Mouse (Mus musculus): Measurements from ENCODE around the gene Nrarp.

The Nrarp gene

DNA sequence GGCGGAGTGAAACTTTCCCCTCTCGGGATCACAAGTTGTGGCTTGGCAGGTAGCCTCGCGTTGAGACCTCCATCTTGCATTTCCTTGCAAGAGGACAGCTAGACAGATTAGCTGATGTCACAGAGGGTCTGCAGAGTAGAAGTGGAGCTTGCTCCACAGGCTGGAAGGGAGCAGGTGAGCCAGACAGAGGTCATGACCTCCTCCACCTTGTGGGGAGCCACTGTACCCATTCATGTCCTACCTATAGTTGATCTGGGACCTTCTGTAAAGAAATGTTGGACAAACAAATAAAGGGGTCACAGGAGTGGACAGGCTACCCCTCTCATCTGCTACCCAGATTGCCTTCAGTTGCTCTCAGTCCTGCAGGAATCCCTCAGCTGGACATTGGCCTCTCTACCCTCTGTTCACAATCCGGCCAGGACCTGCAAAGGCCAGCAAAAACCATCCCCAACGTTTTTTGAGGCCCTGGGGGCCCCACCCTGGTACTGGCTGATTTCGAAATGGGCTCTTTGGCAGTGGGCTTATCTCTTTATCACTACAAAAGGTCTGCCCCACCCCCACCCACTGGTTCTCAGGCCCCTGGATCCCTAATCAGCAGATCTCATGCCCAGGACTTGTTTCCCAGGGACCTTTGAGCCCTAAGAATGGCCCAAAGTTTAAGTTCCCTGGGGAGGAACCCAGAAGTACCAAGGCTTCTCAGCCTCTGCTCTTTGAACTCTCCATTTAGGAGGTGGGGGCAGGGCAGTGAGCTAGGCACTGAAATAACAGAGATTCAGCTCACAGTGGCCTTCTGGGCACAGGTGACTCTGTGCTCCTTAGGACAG, 5.5 kb upstream of the Nrarp start:
- no peak for DNase-seq (ENCODE audit: low read depth, low spot score)

DNA sequence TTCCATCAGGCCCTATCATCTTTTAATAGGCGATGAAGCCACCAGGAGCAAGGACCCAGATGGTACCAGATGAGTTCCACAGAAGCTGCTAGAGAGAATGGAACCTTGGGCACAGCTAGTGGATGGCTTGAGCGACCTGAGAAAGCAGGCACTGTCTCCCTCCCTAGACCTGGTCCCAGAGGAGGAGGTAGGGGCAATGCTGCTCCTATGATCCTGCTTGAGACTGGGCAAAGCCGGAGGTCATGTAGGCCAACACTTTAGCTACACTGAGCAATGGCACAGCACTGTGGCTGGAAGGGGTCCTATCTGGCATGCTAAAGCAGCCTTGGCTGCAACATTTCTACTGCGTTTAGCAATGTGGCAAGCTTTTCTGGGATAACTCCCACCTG, 4.9 kb upstream of the Nrarp start:
- DNase-seq (ENCODE audit: low read depth, low spot score), result no peak

DNA sequence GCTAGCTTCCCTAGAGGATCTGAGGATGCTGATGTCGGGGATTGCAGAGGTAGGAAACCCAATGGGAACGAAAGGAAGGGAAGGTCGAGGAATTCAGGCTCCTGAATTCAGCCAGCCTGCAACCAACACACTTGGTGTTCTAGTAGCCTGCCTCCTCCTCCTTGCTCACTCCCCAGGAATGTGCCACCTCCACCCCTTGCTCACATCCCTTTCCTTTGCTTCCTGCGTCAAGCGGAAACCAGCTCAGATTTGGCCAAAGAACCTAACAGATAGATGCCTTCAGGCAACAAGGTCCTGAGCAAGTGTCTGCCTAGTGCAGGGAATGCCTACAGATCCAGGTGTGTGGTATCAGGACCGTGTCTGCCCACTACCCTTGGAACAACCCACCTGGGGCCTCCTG, 4.0 kb upstream of the Nrarp start:
- DNase-seq (ENCODE audit: low read depth, low spot score), result no peak

DNA sequence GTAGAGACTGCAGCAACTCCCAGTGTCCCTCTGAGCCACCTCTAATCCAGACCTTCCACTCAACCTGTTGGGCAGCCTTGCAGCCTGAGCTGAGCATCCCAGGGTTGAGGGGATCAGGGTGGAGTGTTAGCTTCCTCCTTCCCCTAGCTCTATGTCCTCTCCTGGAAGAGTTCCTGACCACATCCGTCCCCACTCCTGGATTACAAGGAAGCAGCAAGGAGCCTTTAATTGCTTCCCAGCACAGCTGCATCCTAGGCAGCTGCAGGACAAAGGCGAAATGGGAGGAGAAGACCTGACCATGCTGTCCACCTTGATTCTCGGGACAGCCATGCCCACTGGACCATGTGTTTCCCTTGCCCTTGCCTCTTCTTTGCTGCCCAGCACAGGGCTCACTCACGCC, 3.5 kb upstream of the Nrarp start:
- DNase-seq (ENCODE audit: low read depth, low spot score), result no peak

DNA sequence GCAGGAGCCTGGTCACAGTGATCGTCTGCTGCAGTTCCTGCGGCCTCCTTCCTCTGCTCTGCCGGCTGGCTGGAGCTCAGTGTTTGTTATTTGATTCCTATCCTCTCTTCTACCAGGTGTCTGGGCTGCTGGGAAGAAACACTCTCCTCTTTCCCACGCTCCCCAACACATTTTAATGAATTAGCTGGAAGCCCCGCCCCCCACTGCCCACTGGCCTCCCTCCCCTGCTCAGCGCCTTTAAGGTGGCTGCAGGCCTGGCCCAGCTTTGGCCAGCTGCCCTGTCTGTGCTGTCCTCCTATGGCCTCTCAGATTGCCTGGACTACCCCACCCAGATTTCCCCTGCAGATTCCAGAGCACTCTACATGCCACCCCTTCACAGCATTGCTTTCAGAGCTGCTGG, 2.9 kb upstream of the Nrarp start:
- DNase-seq (ENCODE audit: low read depth, low spot score), result no peak

DNA sequence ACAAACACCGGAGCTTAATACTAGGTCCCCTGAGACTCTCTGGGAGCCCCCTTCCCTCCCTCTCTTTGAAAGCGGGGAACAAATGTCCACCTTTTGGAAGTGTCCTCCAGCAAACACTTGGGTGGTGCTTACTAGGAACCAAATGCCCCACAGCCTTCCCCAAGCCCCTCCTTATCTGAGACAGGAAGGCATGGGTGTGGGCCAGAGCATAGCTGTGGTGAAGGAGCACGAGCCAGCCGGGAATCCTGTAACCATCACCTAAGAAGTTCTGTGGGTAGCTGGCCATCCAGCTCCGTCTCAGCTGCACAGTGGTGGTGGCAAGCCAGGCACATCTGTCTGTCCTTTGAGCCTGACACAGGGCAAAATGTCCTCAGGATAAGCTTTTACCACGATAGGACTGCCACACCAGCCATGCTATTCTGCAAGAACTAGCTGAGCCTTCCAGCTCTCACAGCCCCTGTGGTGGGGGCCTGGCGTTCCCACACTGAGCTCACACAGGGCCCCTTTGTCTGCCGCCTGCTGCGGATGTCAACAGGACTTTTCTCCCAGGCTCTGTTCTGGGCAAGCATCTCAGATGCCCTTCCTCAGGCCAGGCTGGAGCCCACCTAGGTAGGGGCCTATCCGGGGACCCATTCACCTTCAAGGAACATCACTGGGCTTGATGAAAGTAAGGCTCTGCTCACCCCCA, 2.1 kb upstream of the Nrarp start:
- DNase-seq (ENCODE audit: low read depth, low spot score), result no peak

DNA sequence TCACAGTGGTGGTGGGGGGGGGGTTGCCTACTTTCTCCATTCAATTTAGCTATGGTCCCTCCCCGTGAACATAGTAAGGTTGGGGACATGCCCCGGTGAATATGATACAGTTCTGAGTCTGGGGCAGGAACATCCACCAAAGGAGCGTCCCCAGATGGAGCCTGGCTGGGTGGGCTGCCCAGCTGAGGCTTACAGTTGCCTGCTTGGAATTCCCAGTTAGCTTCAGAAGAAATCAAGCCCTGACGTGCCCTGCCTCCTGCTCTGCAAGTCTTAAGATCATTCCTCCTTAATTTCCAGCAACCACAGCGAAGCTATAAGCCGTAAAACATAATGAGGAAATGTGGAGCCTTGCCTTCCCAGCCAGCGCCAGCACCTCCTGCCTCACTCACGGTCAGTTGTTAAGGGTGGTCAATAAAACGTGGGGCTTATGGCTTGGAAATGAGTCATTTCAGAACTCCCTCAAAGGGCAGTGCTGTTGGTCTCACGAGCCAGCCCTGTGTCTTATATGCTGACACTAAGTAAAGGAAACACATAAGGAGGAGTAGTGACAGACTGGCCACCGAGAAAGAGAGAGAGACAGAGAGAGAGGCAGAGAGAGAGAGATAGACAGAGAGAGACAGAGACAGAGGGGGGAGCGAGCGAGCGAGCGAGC, 866 bp upstream of the Nrarp start:
- DNase-seq (ENCODE audit: low read depth, low spot score), result no peak

DNA sequence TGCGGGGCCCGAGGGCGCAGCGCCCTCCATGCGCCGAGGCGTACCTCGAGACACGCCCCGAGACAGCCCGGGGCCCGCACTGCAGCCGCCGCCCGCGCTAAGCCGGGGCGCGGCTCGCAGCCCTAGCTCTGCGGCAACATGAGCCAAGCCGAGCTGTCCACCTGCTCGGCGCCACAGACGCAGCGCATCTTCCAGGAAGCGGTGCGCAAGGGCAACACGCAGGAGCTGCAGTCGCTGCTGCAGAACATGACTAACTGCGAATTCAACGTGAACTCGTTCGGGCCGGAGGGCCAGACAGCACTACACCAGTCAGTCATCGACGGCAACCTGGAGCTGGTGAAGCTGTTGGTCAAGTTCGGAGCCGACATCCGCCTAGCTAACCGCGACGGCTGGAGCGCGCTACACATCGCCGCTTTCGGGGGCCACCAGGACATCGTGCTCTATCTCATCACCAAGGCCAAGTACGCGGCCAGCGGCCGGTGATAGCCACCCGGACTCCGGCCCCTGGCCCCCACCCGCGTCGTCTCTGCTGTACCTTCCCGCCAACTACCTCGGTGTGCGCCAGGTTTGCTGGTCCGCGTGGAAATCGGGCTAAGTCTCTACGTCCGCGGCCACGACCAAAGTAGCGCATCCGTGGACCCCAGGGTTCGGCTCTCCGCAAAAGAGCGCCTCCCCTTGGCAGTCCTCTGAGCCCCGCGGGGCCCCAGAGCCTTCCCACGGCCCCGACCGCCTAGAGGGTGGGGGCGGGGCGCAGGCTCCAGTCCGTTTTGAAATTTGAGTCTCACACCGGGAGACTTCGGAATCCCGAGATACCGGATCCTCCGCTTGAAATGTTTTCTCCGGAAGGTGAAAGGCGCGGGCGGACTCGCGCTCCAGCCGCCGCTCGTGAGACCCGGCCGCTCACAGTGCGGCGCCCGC, 674 bp downstream of the Nrarp start:
- no peak for DNase-seq (ENCODE audit: low read depth, low spot score)

DNA sequence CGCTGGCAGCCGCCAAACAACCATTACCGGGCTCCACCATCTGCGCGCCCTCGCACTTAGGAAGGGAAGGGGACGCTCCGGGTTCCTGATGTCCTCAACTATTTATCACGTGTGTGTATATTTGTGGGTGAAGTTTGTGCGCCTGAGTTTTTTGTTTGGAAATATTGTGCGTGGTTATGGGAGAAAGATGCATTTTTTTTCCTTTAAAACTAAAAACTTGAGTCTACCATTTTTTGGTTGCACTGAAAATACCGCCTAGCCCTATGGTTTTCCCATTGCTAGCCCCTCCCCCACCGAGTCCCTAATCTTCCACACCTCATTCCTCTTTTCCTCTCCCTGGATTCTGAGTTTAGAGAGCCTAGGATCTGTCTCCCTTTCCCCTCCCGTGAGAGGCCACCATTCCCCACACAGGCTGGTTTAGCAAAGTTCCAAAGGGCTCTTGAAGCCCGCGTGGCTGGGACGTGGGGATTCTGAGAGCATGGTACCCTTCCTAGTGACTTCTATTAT, 1.4 kb downstream of the Nrarp start:
- no peak for DNase-seq (ENCODE audit: low read depth, low spot score)

DNA sequence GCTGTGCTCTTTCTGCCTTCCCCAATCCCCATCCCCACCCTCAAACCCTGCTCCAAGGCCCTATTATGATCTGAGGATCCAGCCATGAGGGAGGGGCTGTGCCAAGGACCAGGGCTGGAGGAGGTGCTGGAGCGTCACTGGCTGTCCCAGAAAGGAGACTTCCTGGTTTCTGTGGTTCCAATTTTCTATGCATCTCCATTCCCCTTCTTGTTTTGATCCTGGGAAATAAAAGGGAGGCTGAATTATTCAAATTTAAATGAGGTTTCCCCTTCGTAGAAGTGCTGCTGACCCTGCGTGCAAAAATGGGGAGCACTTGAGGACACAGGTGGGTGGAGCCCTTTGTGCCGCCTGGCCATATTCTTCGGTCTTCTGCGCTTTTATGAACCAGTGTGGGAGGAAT, 2.1 kb downstream of the Nrarp start:
- no peak for DNase-seq (ENCODE audit: low read depth, low spot score)

DNA sequence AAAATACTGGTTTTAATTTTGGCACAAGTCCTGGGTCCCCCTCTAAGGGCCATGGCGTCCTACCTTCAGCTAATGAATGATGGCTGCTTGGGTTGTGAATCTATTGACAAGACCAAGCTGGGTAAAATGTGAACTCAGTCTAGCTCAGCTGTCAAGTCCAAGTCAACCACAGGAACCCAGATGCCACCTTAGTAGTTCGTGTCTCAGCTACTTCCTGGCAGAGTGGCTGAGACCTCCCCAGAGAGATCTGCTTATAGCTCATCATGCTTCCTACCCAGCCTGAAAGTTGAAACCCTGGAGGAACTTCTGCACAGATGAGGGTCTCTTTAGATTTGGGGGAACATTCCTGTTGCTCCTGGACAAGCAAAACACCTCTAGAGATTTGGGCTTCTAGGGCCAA, 2.8 kb downstream of the Nrarp start:
- DNase-seq (ENCODE audit: low read depth, low spot score), result no peak

DNA sequence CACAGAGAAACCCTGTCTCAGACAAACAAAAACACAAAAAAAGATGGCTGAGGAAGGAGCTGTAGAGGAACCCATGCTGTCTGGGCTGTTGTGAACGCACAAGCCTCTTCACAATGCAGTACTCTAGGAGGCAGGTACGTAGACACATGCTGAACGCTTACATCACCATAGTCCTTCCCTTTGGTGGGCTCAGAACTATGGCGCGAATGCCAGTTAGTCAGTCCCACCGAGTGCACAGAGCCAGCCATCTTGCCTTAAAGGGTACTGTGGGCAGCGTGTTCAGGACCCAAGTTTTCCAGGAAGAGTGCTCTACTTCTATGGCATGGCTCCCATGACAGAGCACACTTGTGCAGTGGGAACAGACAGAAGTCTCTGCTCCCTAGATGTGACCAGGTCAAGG, 3.9 kb downstream of the Nrarp start:
- DNase-seq (ENCODE audit: low read depth, low spot score), result no peak

DNA sequence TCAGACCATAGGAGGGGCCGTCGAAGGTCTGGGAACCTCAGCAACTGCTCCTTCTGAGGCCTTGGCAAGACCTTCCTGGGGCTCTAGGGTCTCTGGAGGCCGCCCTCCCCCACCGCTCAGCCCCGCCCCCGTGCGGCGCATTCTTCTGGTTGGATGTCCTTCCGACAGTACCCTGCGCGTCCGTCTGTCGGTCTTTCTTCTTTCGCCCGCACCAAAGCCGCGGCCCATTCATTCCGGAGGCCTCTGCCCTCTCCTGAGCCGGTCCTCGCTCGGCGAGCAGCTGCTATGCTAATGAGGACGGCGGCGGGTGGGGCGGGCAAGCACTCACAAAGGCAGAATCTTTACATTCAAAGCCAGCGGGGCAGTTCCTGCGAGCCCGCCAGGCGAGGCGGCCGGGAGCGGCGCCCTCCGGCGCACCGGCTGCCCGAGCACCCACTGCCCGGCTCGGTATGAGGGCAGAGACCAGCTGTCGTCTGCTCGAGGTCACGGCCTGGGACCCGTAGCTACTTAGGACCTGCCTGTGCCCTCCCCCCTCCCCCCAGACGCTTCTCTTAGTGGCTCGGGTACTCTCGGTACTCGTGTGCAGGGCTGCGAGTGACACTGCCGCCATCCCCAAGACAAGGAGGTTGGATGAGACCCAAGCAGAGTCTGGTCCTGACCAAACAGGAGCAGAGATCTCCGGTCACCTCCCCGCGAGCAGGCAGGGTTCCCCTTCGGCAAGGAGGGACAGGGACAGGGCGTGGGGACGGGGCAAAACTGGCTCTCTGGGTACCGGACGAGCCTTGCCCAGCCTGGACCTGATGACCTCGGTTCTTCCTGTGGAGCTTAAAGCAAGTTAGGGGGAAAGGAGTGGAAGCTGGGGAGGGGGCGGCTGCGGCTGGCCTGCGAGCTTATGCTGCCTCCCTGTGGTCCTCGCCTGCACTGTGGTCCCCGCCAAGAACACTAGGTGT, 5.3 kb downstream of the Nrarp start:
- DNase-seq (ENCODE audit: low read depth, low spot score), result no peak

DNA sequence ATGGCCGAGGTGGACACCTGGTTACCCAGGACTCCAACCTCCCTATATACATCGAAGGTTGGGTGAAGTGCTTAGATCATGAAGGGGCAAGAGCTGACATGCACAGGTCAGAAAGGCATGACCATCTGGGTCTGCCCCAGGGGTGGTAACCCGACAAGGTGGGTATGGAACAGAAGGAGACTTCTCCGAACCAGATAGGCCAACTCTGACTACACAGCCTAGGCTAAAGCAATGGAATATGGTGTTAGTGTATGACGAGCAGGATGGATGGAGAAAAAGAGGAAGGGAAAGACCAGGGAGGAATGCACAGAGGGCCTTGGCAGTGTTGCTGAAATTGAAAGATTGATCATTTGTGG, 6.0 kb downstream of the Nrarp start:
- DNase-seq (ENCODE audit: low read depth, low spot score), result no peak

DNA sequence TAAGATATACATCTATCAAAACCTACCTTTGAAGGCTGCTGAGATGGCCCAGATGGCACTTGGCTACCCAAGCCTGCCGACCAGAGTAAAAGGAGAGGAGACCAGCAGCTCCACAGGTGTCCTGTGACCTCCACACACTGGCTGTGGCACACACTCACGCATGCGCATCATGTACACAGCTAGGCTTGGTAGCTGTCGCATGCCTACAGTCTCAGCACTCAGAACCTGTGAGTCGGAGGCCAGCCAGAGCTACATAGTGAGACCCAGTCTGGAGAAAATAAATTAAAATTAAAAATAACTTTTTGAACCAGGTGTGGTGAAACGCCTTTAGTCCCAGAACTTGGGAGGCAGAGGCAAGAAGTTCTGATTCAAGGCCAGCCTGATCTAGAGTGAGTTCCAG, 7.3 kb downstream of the Nrarp start:
- no peak for DNase-seq (ENCODE audit: low read depth, low spot score)

DNA sequence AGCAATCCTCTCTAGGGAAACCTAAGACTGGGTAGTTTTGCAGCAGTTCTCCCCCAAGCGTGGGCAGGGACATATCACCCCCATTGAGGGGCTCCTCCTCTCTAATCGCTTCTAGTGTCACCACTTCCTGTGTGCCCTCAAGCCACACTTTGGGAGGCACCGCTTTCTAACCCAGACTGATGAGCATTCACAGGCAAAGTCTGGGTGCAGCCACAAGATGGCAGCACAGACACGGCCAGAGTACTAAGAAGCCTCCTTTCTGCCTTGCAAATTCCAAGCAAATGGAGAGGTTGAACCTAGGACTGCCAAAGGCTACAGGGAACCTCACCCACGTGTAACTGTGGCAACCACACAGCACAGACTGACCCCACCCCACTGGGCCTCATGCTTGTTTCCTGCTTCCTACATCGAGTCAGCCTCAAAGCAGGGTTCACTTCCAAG, 12.8 kb downstream of the Nrarp start:
- DNase-seq (ENCODE audit: low read depth, low spot score), result no peak

DNA sequence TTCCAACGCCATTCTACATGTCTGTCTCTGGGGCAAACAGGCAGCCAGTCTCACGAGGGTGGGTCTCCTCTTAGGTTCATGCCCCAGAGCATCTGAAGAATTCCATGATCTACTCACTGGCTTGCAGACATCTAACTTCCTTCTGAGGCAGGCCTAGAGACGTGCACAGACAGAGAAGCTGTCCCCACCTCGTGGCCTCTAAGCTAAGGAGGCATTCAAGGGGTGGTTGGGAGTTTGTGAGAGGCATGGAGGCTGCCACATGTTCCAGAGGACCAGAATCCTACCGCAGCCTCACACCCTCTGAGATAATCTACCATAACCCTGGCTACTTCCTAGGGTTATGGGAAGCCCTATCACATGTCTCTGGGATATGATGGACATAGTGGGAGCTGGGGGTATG, 13.4 kb downstream of the Nrarp start:
- no peak for DNase-seq (ENCODE audit: low read depth, low spot score)

DNA sequence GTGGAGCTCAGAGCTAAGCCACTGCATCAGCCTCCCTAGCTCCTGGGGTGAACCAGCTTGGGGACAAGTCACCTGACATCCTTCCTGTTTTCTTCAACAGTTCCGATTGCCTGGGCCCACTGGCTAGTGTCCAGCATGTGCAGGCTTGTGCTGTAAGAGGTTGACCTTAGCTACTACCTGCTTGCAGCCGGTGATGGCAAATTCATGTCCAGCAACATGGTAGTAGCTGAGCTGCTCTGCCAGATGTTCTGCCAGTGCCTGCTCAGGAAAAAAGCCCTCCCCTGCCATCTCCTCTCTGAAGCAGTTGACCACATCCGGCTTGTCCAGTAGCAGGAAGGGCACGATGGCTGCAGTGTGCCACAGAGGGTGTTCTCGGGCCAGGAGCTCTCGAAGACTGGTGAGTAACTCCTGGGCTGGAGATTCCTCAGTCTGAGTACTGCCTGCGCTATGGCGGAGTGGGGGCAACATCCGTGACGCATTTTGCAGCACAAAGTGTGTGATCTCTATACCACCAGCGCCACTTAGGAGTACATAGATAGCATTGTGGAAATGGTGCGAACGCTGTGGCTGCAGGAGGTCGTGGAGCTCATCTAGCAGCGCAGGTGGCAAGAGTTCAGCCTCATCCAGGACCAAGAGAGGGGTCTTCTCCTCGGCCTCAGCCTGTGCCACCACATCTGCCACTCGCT, 14.1 kb downstream of the Nrarp start:
- DNase-seq (ENCODE audit: low read depth, low spot score), result no peak

DNA sequence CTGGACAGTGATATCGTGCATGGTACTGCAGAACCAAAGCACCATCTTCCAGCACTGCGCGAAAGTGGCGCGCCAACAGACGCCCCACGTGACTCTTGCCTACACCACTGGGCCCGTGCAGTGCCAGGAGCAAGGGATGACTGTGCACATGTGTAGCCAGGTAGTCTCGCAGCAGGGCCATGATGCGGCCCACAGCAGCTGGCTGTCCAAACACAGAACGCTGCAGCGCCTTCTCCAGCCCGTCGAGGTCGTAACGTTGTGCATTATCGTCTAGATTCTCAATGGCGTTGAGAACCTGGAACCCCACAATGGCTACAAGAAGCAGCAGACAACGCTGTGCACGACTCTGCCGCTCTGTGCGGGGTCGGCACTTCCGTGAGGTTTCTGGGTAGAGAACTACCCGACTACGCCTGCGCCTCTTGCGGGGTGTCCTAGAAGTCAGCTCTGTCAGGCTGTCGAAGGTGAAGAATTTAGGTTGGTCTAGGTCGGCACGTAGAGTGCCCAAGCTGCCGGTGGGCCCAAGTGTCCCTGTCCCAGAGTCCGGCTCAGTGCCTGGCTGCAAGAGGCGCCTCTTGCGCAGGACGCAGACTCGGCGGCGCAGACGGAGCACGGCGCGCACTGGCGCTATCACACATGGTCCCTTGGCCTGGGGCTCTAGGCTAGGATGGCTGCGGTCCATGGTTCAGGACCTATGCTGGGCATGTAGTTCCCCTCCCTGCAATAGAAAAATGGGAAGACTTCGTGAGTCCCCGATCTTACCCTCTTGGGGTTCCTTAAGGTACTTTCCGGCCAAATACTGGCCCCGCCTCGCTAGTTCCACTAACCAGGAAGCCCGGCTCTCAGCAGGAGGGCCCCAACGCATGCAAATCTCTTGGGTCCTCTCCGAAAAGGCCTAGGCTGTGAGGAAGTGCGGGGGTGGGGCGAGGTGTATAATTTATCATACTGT, 14.9 kb downstream of the Nrarp start:
- no peak for DNase-seq (ENCODE audit: low read depth, low spot score)
